Mouse (Mus musculus) lung, embryonic 15.5 days (tissue): ENCODE measurements around the gene Amotl2. TPM values are rescaled to one million over a fixed set of nuclear protein-coding genes. Genes with fewer than 3 reads are reported as not detected.

Experiments used
- ATAC-seq: fragments of 200-750 bp; cut with Nextera tagmentation; 2 replicates; pipeline ENCODE4 v1.8.0; 2017; ENCODE audit warnings: moderate number of reproducible peaks, borderline replicate concordance; ENCODE audit not compliant: low FRiP score, low TSS enrichment; ENCODE audit errors: extremely low read depth
- H3K27ac ChIP-seq: fragments of 300-500 bp; sonication (generic); 2 replicates; pipeline ENCODE4 v1.5.1; 2015; ENCODE audit warnings: moderate library complexity, mild to moderate bottlenecking, inconsistent platforms
- H3K27me3 ChIP-seq: fragments of 300-500 bp; sonication (generic); 2 replicates; pipeline ENCODE4 v1.6.1; 2015; ENCODE audit warnings: inconsistent platforms
- H3K36me3 ChIP-seq: fragments of 300-500 bp; sonication (generic); 2 replicates; pipeline ENCODE4 v1.6.1; 2015; ENCODE audit warnings: inconsistent platforms
- H3K4me1 ChIP-seq: fragments of 300-500 bp; sonication (generic); 2 replicates; pipeline ENCODE4 v1.6.1; 2015; ENCODE audit warnings: inconsistent platforms
- H3K4me2 ChIP-seq: fragments of 300-500 bp; sonication (generic); 2 replicates; pipeline ENCODE4 v1.6.1; 2015; ENCODE audit warnings: inconsistent platforms, mild to moderate bottlenecking, moderate library complexity
- H3K4me3 ChIP-seq: fragments of 300-500 bp; sonication (generic); 2 replicates; pipeline ENCODE4 v1.5.1; 2015; ENCODE audit warnings: mild to moderate bottlenecking, inconsistent platforms
- H3K9ac ChIP-seq: fragments of 300-500 bp; sonication (generic); 2 replicates; pipeline ENCODE4 v1.6.1; 2015; ENCODE audit warnings: inconsistent platforms
- H3K9me3 ChIP-seq: fragments of 300-500 bp; sonication (generic); 2 replicates; pipeline ENCODE4 v1.6.1; 2016; ENCODE audit warnings: inconsistent platforms
- WGBS: fragments of 180-500 bp; shearing (Covaris S2); methylation state at CpG from one replicate; pipeline ENCODE4 v1.1.7; 2015; 5-methylcytosine and 5-hydroxymethylcytosine counted together
- polyA plus RNA-seq: library from polyadenylated mRNA; unstranded; fragments of >200 nt; fragmentation: Nextera tagmentation; extraction: Ambion mirVana; gene quantifications from 2 replicates; pipeline ENCODE4 v1.2.1, GENCODE M21; 2015

The Amotl2 gene
- polyA plus RNA-seq, 1 experiment from 2014 or later = 47.0 TPM

GRCm38 (mm10) chr9:102720567-102721167, 4.2 kb downstream of the Amotl2 start:
- H3K9ac ChIP-seq = peak overlapping the region; percentile 96
- H3K36me3 ChIP-seq = peaks cover 48% of the 10 kb centered on the region
- H3K27ac ChIP-seq = peak overlapping the region; percentile 32; the same call in 1 of the 2 replicates
- H3K4me3 ChIP-seq = peak overlapping the region; percentile 86
- WGBS = 37% methylated on average over 18 of the region's 18 CpGs
- H3K4me1 ChIP-seq = peaks cover 80% of the 10 kb centered on the region
- H3K9me3 ChIP-seq = no peaks in the 10 kb centered on the region
- no peaks in the 10 kb centered on the region for H3K27me3 ChIP-seq
- ATAC-seq = no peak
- peak overlapping the region; percentile 82 for H3K4me2 ChIP-seq

GRCm38 (mm10) chr9:102721406-102721978, 5.0 kb downstream of the Amotl2 start:
- no peak for ATAC-seq
- Histone ChIP-seq H3K9me3 (no peaks in the 10 kb centered on the region), H3K9ac (peak overlapping the region; percentile 17), H3K4me1 (peaks cover 80% of the 10 kb centered on the region), H3K27ac (peak overlapping the region; percentile 91), H3K36me3 (peaks cover 50% of the 10 kb centered on the region), H3K4me3 (peak overlapping the region; percentile 86), H3K27me3 (no peaks in the 10 kb centered on the region), H3K4me2 (peak overlapping the region; percentile 82)
- whole genome bisulfite sequencing = 14% methylated on average over 3 of the region's 3 CpGs

- peaks cover 54% of the 10 kb centered on the region for H3K36me3 ChIP-seq
- 31% methylated on average over 9 of the region's 9 CpGs for WGBS
- ATAC-seq = no peak
- peak overlapping the region; percentile 17 for H3K9ac ChIP-seq
- H3K4me3 ChIP-seq = peak overlapping the region; percentile 86
- peak overlapping the region; percentile 82 for H3K4me2 ChIP-seq
- H3K4me1 ChIP-seq = peaks cover 80% of the 10 kb centered on the region
- no peaks in the 10 kb centered on the region for H3K27me3 ChIP-seq
- H3K27ac ChIP-seq = peak overlapping the region; percentile 91
- no peaks in the 10 kb centered on the region for H3K9me3 ChIP-seq
Measured at GRCm38 (mm10) chr9:102722071-102722561, 5.6 kb downstream of the Amotl2 start.

- peak overlapping the region; percentile 82; the same call in 1 of the 2 replicates for H3K4me2 ChIP-seq
- WGBS = 74% methylated on average over 4 of the region's 4 CpGs
- H3K27me3 ChIP-seq = no peaks in the 10 kb centered on the region
- no peak overlapping the region for H3K4me3 ChIP-seq
- H3K27ac ChIP-seq = peak overlapping the region; percentile 91
- no peak for ATAC-seq
- H3K9me3 ChIP-seq = no peaks in the 10 kb centered on the region
- H3K4me1 ChIP-seq = peaks cover 84% of the 10 kb centered on the region
- peak overlapping the region; percentile 17; the same call in 1 of the 2 replicates for H3K9ac ChIP-seq
- peaks cover 61% of the 10 kb centered on the region for H3K36me3 ChIP-seq
Measured at GRCm38 (mm10) chr9:102722750-102723149, 6.3 kb downstream of the Amotl2 start.

- Histone ChIP-seq H3K27ac (peak overlapping the region; percentile 91), H3K36me3 (peaks cover 66% of the 10 kb centered on the region), H3K9ac (peak overlapping the region; percentile 10; the same call in 1 of the 2 replicates), H3K4me2 (peak overlapping the region; percentile 2; the same call in 1 of the 2 replicates), H3K4me1 (peaks cover 85% of the 10 kb centered on the region), H3K4me3 (no peak overlapping the region), H3K9me3 (no peaks in the 10 kb centered on the region), H3K27me3 (no peaks in the 10 kb centered on the region)
- no peak for ATAC-seq
- 69% methylated on average over 12 of the region's 12 CpGs for WGBS
Measured at GRCm38 (mm10) chr9:102723241-102723709, 6.8 kb downstream of the Amotl2 start.

GRCm38 (mm10) chr9:102723990-102724461, 7.6 kb downstream of the Amotl2 start:
- H3K36me3 ChIP-seq = peaks cover 74% of the 10 kb centered on the region
- H3K27me3 ChIP-seq = no peaks in the 10 kb centered on the region
- no peak overlapping the region for H3K4me2 ChIP-seq
- no peak overlapping the region for H3K4me3 ChIP-seq
- peak overlapping the region; percentile 91 for H3K27ac ChIP-seq
- H3K4me1 ChIP-seq = peaks cover 85% of the 10 kb centered on the region
- peak; percentile 24; the same call in 1 of the 2 replicates for ATAC-seq
- 16% methylated on average over 4 of the region's 4 CpGs for WGBS
- no peak overlapping the region; the same call in 1 of the 2 replicates for H3K9ac ChIP-seq
- H3K9me3 ChIP-seq = no peaks in the 10 kb centered on the region

GRCm38 (mm10) chr9:102724942-102725341, 8.5 kb downstream of the Amotl2 start:
- H3K27ac ChIP-seq = peak overlapping the region; percentile 91
- H3K27me3 ChIP-seq = no peaks in the 10 kb centered on the region
- H3K36me3 ChIP-seq = peaks cover 83% of the 10 kb centered on the region
- no peak overlapping the region for H3K4me3 ChIP-seq
- ATAC-seq = no peak
- no peaks in the 10 kb centered on the region for H3K9me3 ChIP-seq
- peaks cover 86% of the 10 kb centered on the region for H3K4me1 ChIP-seq
- WGBS = 69% methylated on average over 7 of the region's 7 CpGs
- H3K9ac ChIP-seq = no peak overlapping the region
- H3K4me2 ChIP-seq = no peak overlapping the region

GRCm38 (mm10) chr9:102725958-102726654, 9.6 kb downstream of the Amotl2 start:
- H3K27ac ChIP-seq = peak overlapping the region; percentile 91
- peak overlapping the region; percentile 39 for H3K4me2 ChIP-seq
- peak overlapping the region; percentile 3; the same call in 1 of the 2 replicates for H3K4me3 ChIP-seq
- WGBS = under 1% methylated on average over 20 of the region's 22 CpGs
- ATAC-seq = peak; percentile 89
- H3K9me3 ChIP-seq = no peaks in the 10 kb centered on the region
- no peaks in the 10 kb centered on the region for H3K27me3 ChIP-seq
- peaks cover 82% of the 10 kb centered on the region for H3K4me1 ChIP-seq
- no peak overlapping the region for H3K9ac ChIP-seq
- H3K36me3 ChIP-seq = peaks cover 84% of the 10 kb centered on the region

- Histone ChIP-seq H3K27ac (peak overlapping the region; percentile 91), H3K27me3 (no peaks in the 10 kb centered on the region), H3K36me3 (peaks cover 91% of the 10 kb centered on the region), H3K9ac (no peak overlapping the region), H3K4me1 (peaks cover 80% of the 10 kb centered on the region), H3K4me2 (peak overlapping the region; percentile 39; the same call in 1 of the 2 replicates), H3K4me3 (no peak overlapping the region), H3K9me3 (no peaks in the 10 kb centered on the region)
- 57% methylated on average over 3 of the region's 3 CpGs for WGBS
- ATAC-seq = no peak
Measured at GRCm38 (mm10) chr9:102726811-102727210, 10.3 kb downstream of the Amotl2 start.

GRCm38 (mm10) chr9:102727662-102728468, 11.4 kb downstream of the Amotl2 start:
- peaks cover 92% of the 10 kb centered on the region for H3K36me3 ChIP-seq
- no peaks in the 10 kb centered on the region for H3K27me3 ChIP-seq
- 75% methylated on average over 25 of the region's 25 CpGs for WGBS
- H3K9ac ChIP-seq = no peak overlapping the region
- no peak overlapping the region for H3K4me2 ChIP-seq
- H3K9me3 ChIP-seq = no peaks in the 10 kb centered on the region
- no peak for ATAC-seq
- peaks cover 80% of the 10 kb centered on the region for H3K4me1 ChIP-seq
- no peak overlapping the region for H3K4me3 ChIP-seq
- H3K27ac ChIP-seq = no peak overlapping the region

- H3K9me3 ChIP-seq = no peaks in the 10 kb centered on the region
- H3K36me3 ChIP-seq = peaks cover 90% of the 10 kb centered on the region
- no peak overlapping the region for H3K27ac ChIP-seq
- no peak overlapping the region for H3K4me3 ChIP-seq
- no peak overlapping the region for H3K4me2 ChIP-seq
- 93% methylated on average over 9 of the region's 9 CpGs for WGBS
- no peak overlapping the region for H3K9ac ChIP-seq
- no peaks in the 10 kb centered on the region for H3K27me3 ChIP-seq
- H3K4me1 ChIP-seq = peaks cover 76% of the 10 kb centered on the region
- no peak for ATAC-seq
Measured at GRCm38 (mm10) chr9:102728469-102728747, 11.9 kb downstream of the Amotl2 start.
